Mouse (Mus musculus): Measurements from ENCODE around the gene Kif23.

GRCm38 (mm10) chr9:61910526-61911256, 35.9 kb downstream of the Kif23 start:
- TF ChIP-seq POLR2A (IDR thresholded peaks at IDR 0.05; ENCODE audit: insufficient read length, low read depth) (no peak), TCF12 (IDR thresholded peaks at IDR 0.05; ENCODE audit: insufficient read depth, poor library complexity, severe bottlenecking) (no peak), E2F4 (IDR thresholded peaks at IDR 0.05; ENCODE audit: insufficient read depth) (no peak), REST (IDR thresholded peaks at IDR 0.05; ENCODE audit: insufficient read depth, insufficient read length) (no peak), USF1 (IDR thresholded peaks at IDR 0.05; ENCODE audit: low read depth) (no peak), MAX (IDR thresholded peaks at IDR 0.05; ENCODE audit: low read depth) (no peak), MYOD1 (IDR thresholded peaks at IDR 0.05; ENCODE audit: control insufficient read depth in 1 of 3, insufficient read length in 2 of 3, low read depth in 2 of 3) (no peak), POLR2AphosphoS2 (IDR thresholded peaks at IDR 0.05; ENCODE audit: insufficient read length, low read depth) (peak; percentile 30), MYOG (IDR thresholded peaks at IDR 0.05; ENCODE audit: control insufficient read depth in 1 of 3, insufficient read depth in 1 of 3, insufficient read length in 2 of 3, low read depth in 2 of 3) (no peak), TCF3 (IDR thresholded peaks at IDR 0.05; ENCODE audit: insufficient read length, low read depth) (no peak), CEBPB (IDR thresholded peaks at IDR 0.05; ENCODE audit: insufficient read depth, poor library complexity, severe bottlenecking) (no peak), SRF (IDR thresholded peaks at IDR 0.05; ENCODE audit: control insufficient read depth, insufficient read length, low read depth) (no peak)

Measured in myocyte (in vitro differentiated cells).